Mouse (Mus musculus): ENCODE results near the gene Zfp507.

GRCm38 (mm10) chr7:35772347-35772746, 30.5 kb downstream of the Zfp507 start:
- TF ChIP-seq CTCF (conservative IDR thresholded peaks at IDR 0.05; ENCODE audit: insufficient read depth, insufficient read length, low read depth, low read length) (no peak), POLR2A (IDR thresholded peaks at IDR 0.05; ENCODE audit: low read depth, low read length) (no peak)
